Mouse (Mus musculus) heart, embryonic 11.5 days (tissue): ENCODE results near the gene Nlk. TPM values are rescaled to one million over a fixed set of nuclear protein-coding genes. Genes with fewer than 3 reads are reported as not detected.

Experiments used
- ATAC-seq: fragments of 200-750 bp; cut with Nextera tagmentation; replicated peaks from 2 replicates; pipeline ENCODE4 v1.8.0; 2017; ENCODE audit warnings: moderate library complexity; ENCODE audit not compliant: insufficient number of reproducible peaks, low FRiP score, low TSS enrichment
- H3K27ac ChIP-seq: fragments of 300-500 bp; sonication (generic); 2 replicates; pipeline ENCODE4 v1.5.1; 2014; ENCODE audit warnings: mild to moderate bottlenecking, low read depth, low read length
- H3K27me3 ChIP-seq: fragments of 300-500 bp; sonication (generic); 2 replicates; pipeline ENCODE4 v1.6.1; 2014; ENCODE audit warnings: mild to moderate bottlenecking, low read length, mixed read lengths; ENCODE audit not compliant: control insufficient read depth, insufficient read depth
- H3K36me3 ChIP-seq: fragments of 300-500 bp; sonication (generic); 2 replicates; pipeline ENCODE4 v1.6.1; 2014; ENCODE audit warnings: mild to moderate bottlenecking, low read length, moderate library complexity, mixed read lengths; ENCODE audit not compliant: control insufficient read depth, insufficient read depth
- H3K4me1 ChIP-seq: fragments of 300-500 bp; sonication (generic); 2 replicates; pipeline ENCODE4 v1.6.1; 2014; ENCODE audit warnings: low read length; ENCODE audit not compliant: control insufficient read depth, insufficient read depth
- H3K4me2 ChIP-seq: fragments of 300-500 bp; sonication (generic); 2 replicates; pipeline ENCODE4 v1.6.1; 2014; ENCODE audit warnings: mild to moderate bottlenecking, moderate library complexity
- H3K4me3 ChIP-seq: fragments of 300-500 bp; sonication (generic); 2 replicates; pipeline ENCODE4 v1.5.1; 2014; ENCODE audit warnings: low read depth, low read length
- H3K9ac ChIP-seq: fragments of 300-500 bp; sonication (generic); 2 replicates; pipeline ENCODE4 v1.6.1; 2014; ENCODE audit warnings: mild to moderate bottlenecking, low read depth, low read length, moderate library complexity
- H3K9me3 ChIP-seq: fragments of 300-500 bp; sonication (generic); replicated peaks from 2 replicates; pipeline ENCODE4 v1.6.1; 2016; ENCODE audit warnings: low read length; ENCODE audit not compliant: control insufficient read depth
- WGBS: fragments of 180-500 bp; shearing (Covaris S2); extraction: QIAGEN DNeasy Blood & Tissue Kit; methylation state at CpG from one replicate; pipeline ENCODE4 v1.1.7; 2014; ENCODE audit not compliant: insufficient replicate concordance; 5-methylcytosine and 5-hydroxymethylcytosine counted together
- polyA plus RNA-seq: library from polyadenylated mRNA; unstranded; fragments of >200 nt; fragmentation: Nextera tagmentation; extraction: Ambion mirVana; gene quantifications from 2 replicates; pipeline ENCODE4 v1.2.1, GENCODE M21; 2014

The Nlk gene
- polyA plus RNA-seq, 1 experiment from 2014 or later: 16.1 TPM

- Histone ChIP-seq H3K27ac (peak overlapping the region; percentile 76), H3K9me3 (no peaks in the 10 kb centered on the region), H3K36me3 (peaks cover 11% of the 10 kb centered on the region), H3K9ac (no peak overlapping the region), H3K27me3 (no peaks in the 10 kb centered on the region), H3K4me1 (peaks cover 12% of the 10 kb centered on the region), H3K4me3 (no peak overlapping the region), H3K4me2 (peak overlapping the region; percentile 19; the same call in 1 of the 2 replicates)
- WGBS: 61% methylated on average over 6 of the region's 6 CpGs
- ATAC-seq: no peak
These were observed 166.1 kb downstream of the Nlk start for GRCm38 (mm10) chr11:78531046-78531445.

GRCm38 (mm10) chr11:78530001-78530400 is 167.2 kb downstream of the Nlk start:
- H3K4me3 ChIP-seq: no peak overlapping the region
- no peak overlapping the region for H3K9ac ChIP-seq
- peaks cover 10% of the 10 kb centered on the region for H3K4me1 ChIP-seq
- peaks cover 15% of the 10 kb centered on the region for H3K36me3 ChIP-seq
- H3K9me3 ChIP-seq: no peaks in the 10 kb centered on the region
- no peak for ATAC-seq
- no peaks in the 10 kb centered on the region for H3K27me3 ChIP-seq
- H3K4me2 ChIP-seq: no peak overlapping the region
- no peak overlapping the region; the same call in 1 of the 2 replicates for H3K27ac ChIP-seq
- 88% methylated on average over 12 of the region's 12 CpGs for WGBS

GRCm38 (mm10) chr11:78528714-78529113 is 168.5 kb downstream of the Nlk start:
- WGBS: 84% methylated on average over 9 of the region's 9 CpGs

GRCm38 (mm10) chr11:78524838-78525237 is 172.3 kb downstream of the Nlk start:
- Histone ChIP-seq H3K9ac (no peak overlapping the region), H3K4me3 (no peak overlapping the region), H3K4me2 (no peak overlapping the region), H3K27me3 (no peaks in the 10 kb centered on the region), H3K36me3 (peaks cover 44% of the 10 kb centered on the region), H3K4me1 (no peaks in the 10 kb centered on the region), H3K9me3 (no peaks in the 10 kb centered on the region), H3K27ac (no peak overlapping the region)
- no peak for ATAC-seq
- 91% methylated on average over 2 of the region's 2 CpGs for WGBS

More at GRCm38 (mm10) chr11:78528714-78529113, 168.5 kb downstream of the Nlk start:
- Histone ChIP-seq H3K9me3 (no peaks in the 10 kb centered on the region), H3K4me3 (no peak overlapping the region), H3K4me1 (peaks cover 4% of the 10 kb centered on the region), H3K36me3 (peaks cover 26% of the 10 kb centered on the region), H3K4me2 (no peak overlapping the region), H3K27ac (no peak overlapping the region), H3K9ac (no peak overlapping the region), H3K27me3 (no peaks in the 10 kb centered on the region)
- no peak for ATAC-seq

GRCm38 (mm10) chr11:78523241-78523955 is 173.8 kb downstream of the Nlk start:
- Histone ChIP-seq H3K27me3 (no peaks in the 10 kb centered on the region), H3K9ac (no peak overlapping the region), H3K9me3 (no peaks in the 10 kb centered on the region), H3K36me3 (peaks cover 49% of the 10 kb centered on the region), H3K27ac (no peak overlapping the region), H3K4me2 (no peak overlapping the region), H3K4me1 (no peaks in the 10 kb centered on the region), H3K4me3 (no peak overlapping the region)
- WGBS: 75% methylated on average over 9 of the region's 9 CpGs
- ATAC-seq: no peak

- H3K27ac ChIP-seq: no peak overlapping the region
- no peak for ATAC-seq
- H3K9me3 ChIP-seq: no peaks in the 10 kb centered on the region
- WGBS: 87% methylated on average over 1 of the region's 1 CpGs
- H3K27me3 ChIP-seq: no peaks in the 10 kb centered on the region
- H3K4me3 ChIP-seq: no peak overlapping the region
- H3K9ac ChIP-seq: no peak overlapping the region
- H3K36me3 ChIP-seq: peaks cover 58% of the 10 kb centered on the region
- no peak overlapping the region for H3K4me2 ChIP-seq
- no peaks in the 10 kb centered on the region for H3K4me1 ChIP-seq
These were observed 174.6 kb downstream of the Nlk start for GRCm38 (mm10) chr11:78522481-78522997.

GRCm38 (mm10) chr11:78521880-78522279 is 175.3 kb downstream of the Nlk start:
- 87% methylated on average over 3 of the region's 3 CpGs for WGBS
- ATAC-seq: no peak
- Histone ChIP-seq H3K36me3 (peaks cover 60% of the 10 kb centered on the region), H3K4me3 (no peak overlapping the region), H3K4me1 (no peaks in the 10 kb centered on the region), H3K9ac (no peak overlapping the region), H3K27me3 (no peaks in the 10 kb centered on the region), H3K9me3 (no peaks in the 10 kb centered on the region), H3K4me2 (no peak overlapping the region), H3K27ac (no peak overlapping the region)

- H3K9ac ChIP-seq: no peak overlapping the region
- no peak overlapping the region for H3K4me2 ChIP-seq
- no peak for ATAC-seq
- peaks cover 56% of the 10 kb centered on the region for H3K36me3 ChIP-seq
- H3K27ac ChIP-seq: no peak overlapping the region
- no peaks in the 10 kb centered on the region for H3K27me3 ChIP-seq
- H3K4me3 ChIP-seq: no peak overlapping the region
- WGBS: 85% methylated on average over 10 of the region's 10 CpGs
- no peaks in the 10 kb centered on the region for H3K4me1 ChIP-seq
- no peaks in the 10 kb centered on the region for H3K9me3 ChIP-seq
These were observed 178.2 kb downstream of the Nlk start for GRCm38 (mm10) chr11:78518931-78519330.
